ENCODE assay signal across 9 mouse cellular contexts in the genomic region with DNA sequence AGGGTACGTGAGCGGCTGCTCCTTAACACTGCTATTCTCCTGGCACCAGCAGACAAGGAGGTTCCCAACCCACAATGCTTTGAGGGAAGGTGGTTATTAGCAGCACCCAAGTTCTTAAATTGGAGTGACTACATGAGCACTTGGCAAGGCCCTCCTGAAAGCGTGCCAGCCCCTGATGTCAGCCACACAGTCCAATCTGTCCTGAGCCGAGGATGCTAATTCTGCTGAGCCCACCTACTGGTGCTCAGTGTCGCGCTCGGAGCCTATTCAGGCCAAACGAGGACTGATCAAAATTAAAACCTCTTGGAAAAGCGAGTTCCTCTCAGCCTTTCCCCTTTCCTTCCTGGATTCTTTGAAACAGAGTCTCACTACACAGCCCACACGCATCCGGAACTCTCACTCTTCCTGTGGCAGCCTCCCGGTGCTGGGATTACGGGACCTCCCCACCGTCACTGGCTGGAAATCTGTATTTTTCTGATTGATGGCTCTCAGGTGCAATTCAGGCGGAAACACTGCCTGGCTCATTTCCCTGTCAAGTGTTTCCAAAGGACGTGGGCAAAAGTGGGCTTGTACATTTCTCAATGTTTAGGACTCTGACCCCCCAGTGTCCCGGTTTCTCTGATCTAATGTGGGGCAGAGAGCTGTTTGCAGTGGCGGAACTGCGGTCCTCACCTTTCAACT. TPM values are rescaled to one million over a fixed set of nuclear protein-coding genes. Genes with fewer than 3 reads are reported as not detected.
A peak's percentile ranks its signal among the peaks of the same experiment; 100 is the strongest.
DNase-seq lines count a peak whose midpoint lies in the region; ATAC-seq and TF ChIP-seq lines count a peak whose summit lies in the region.
"Had no signal": no experiment of that assay in that cellular context is flagged by ENCODE, and none has a peak within 500 bp of the region (broad histone marks: within the 10 kb centered on the region; RNA-seq: fewer than 3 reads in every experiment).

No protein-coding gene starts in this region.

- H3K4me2 ChIP-seq in hindbrain, postnatal 0 days (ENCODE audit: low read depth, low read length): no peak overlapping the region
- no peak overlapping the region for H3K4me2 ChIP-seq in hindbrain, embryonic 13.5 days

- 0 out of 2 replicates have a peak, but pooled peaks have one; percentile 44 for ATAC-seq in hindbrain, postnatal 0 days
- no peak for ATAC-seq in hindbrain, embryonic 13.5 days (ENCODE audit: low FRiP score)

- WGBS in hindbrain, postnatal 0 days: 68% methylated on average over 19 of the region's 19 CpGs
- 86% methylated on average over 19 of the region's 19 CpGs for WGBS in hindbrain, embryonic 13.5 days

- H3K9ac ChIP-seq in hindbrain, postnatal 0 days (replicated peaks; ENCODE audit: low read length): no peak overlapping the region
- no peak overlapping the region for H3K9ac ChIP-seq in hindbrain, embryonic 13.5 days

- TF ChIP-seq CTCF in hindbrain, postnatal 0 days (IDR thresholded peaks at IDR 0.05; ENCODE audit: low read depth): no peak

- peaks cover 30% of the 10 kb centered on the region for H3K36me3 ChIP-seq in hindbrain, postnatal 0 days (ENCODE audit: insufficient read depth, low read length)
- H3K36me3 ChIP-seq in hindbrain, embryonic 13.5 days: peaks cover 71% of the 10 kb centered on the region

- DNase-seq in hindbrain, postnatal 0 days (ENCODE audit: low spot score): peak; percentile 61
- DNase-seq in cerebellum, adult 9-10 months: peak; percentile 98
- peak; percentile 86 for DNase-seq in heart, adult 8-10 months (ENCODE audit: low spot score)
- peak; percentile 60 to 71 for DNase-seq in kidney, postnatal 36 days
- peak; percentile 59 to 68 for DNase-seq in lung, adult 18-20 months
- DNase-seq in thymus, postnatal 36 days: no peak
- DNase-seq in yolk sac, embryonic 10.5 days (ENCODE audit: low spot score): no peak

- H3K4me1 ChIP-seq in hindbrain, postnatal 0 days (ENCODE audit: insufficient read depth, low read length): no peaks in the 10 kb centered on the region
- H3K4me1 ChIP-seq in hindbrain, embryonic 13.5 days (replicated peaks): peaks cover 10% of the 10 kb centered on the region; the same call in 1 of the 2 replicates

- no peaks in the 10 kb centered on the region for H3K9me3 ChIP-seq in hindbrain, postnatal 0 days (ENCODE audit: low read length)
- no peaks in the 10 kb centered on the region for H3K9me3 ChIP-seq in hindbrain, embryonic 13.5 days

- H3K4me3 ChIP-seq in hindbrain, postnatal 0 days (ENCODE audit: low read length): no peak overlapping the region
- H3K4me3 ChIP-seq in hindbrain, embryonic 13.5 days: no peak overlapping the region

- no peaks in the 10 kb centered on the region for H3K27me3 ChIP-seq in hindbrain, postnatal 0 days (ENCODE audit: insufficient read depth, low read length)
- H3K27me3 ChIP-seq in hindbrain, embryonic 13.5 days: no peaks in the 10 kb centered on the region

- H3K27ac ChIP-seq in hindbrain, postnatal 0 days: no peak overlapping the region
- H3K27ac ChIP-seq in hindbrain, embryonic 13.5 days: no peak overlapping the region

RNA-seq across cellular contexts. Expression of gene Stx4a, which starts 9.7 kb away (rescaled TPM):
- 4.0 and 9.6 TPM in 2 replicates for total RNA-seq in hindbrain, postnatal 0 days (2014; rRNA removed)
- polyA plus RNA-seq in hindbrain, postnatal 0 days (2015; fragmentation: Nextera tagmentation; extraction: Ambion mirVana): 28.4 and 31.8 TPM in 2 replicates
- polyA plus RNA-seq in hindbrain, embryonic 13.5 days (2015; fragmentation: Nextera tagmentation; extraction: Ambion mirVana): 22.2 and 24.3 TPM in 2 replicates
- 10 to 100 TPM; 61.9 to 68.0 (median 66.0) TPM for total RNA-seq in heart, adult 8-10 months (2022)

RNA-seq across cellular contexts. Expression of gene Stx1b, which starts 10.0 kb away (rescaled TPM):
- total RNA-seq in hindbrain, postnatal 0 days (2014; rRNA removed): 69.7 and 72.7 TPM in 2 replicates
- 66.6 and 76.3 TPM in 2 replicates for polyA plus RNA-seq in hindbrain, postnatal 0 days (2015; fragmentation: Nextera tagmentation; extraction: Ambion mirVana)
- 38.7 and 40.9 TPM in 2 replicates for polyA plus RNA-seq in hindbrain, embryonic 13.5 days (2015; fragmentation: Nextera tagmentation; extraction: Ambion mirVana)
- under 1 TPM; 0.27 to 0.66 (median 0.51) TPM for total RNA-seq in heart, adult 8-10 months (2022)

RNA-seq across cellular contexts. Expression of gene Hsd3b7, which starts 14.0 kb away (rescaled TPM):
- 11.0 and 12.1 TPM in 2 replicates for total RNA-seq in hindbrain, postnatal 0 days (2014; rRNA removed)
- 10.3 and 11.3 TPM in 2 replicates for polyA plus RNA-seq in hindbrain, postnatal 0 days (2015; fragmentation: Nextera tagmentation; extraction: Ambion mirVana)
- polyA plus RNA-seq in hindbrain, embryonic 13.5 days (2015; fragmentation: Nextera tagmentation; extraction: Ambion mirVana): 9.6 TPM in 2 replicates
- 10 to 100 TPM; 11.8 to 14.5 (median 12.7) TPM for total RNA-seq in heart, adult 8-10 months (2022)

RNA-seq across cellular contexts. Expression of gene Gm49388, which starts 29.0 kb away (rescaled TPM):
- 0.05 and 2.9 TPM in 2 replicates for total RNA-seq in hindbrain, postnatal 0 days (2014; rRNA removed)
- polyA plus RNA-seq in hindbrain, postnatal 0 days (2015; fragmentation: Nextera tagmentation; extraction: Ambion mirVana): not detected in 2 replicates
- not detected in 2 replicates for polyA plus RNA-seq in hindbrain, embryonic 13.5 days (2015; fragmentation: Nextera tagmentation; extraction: Ambion mirVana)
- 1 to 10 TPM; 1.9 to 3.3 (median 2.7) TPM for total RNA-seq in heart, adult 8-10 months (2022)
- polyA plus RNA-seq: embryonic facial prominence, embryonic 11.5 days had no signal

RNA-seq across cellular contexts. Expression of gene Setd1a, which starts 37.9 kb away (rescaled TPM):
- total RNA-seq in hindbrain, postnatal 0 days (2014; rRNA removed): 17.8 and 18.2 TPM in 2 replicates
- 10.5 and 16.0 TPM in 2 replicates for polyA plus RNA-seq in hindbrain, postnatal 0 days (2015; fragmentation: Nextera tagmentation; extraction: Ambion mirVana)
- 17.8 and 20.9 TPM in 2 replicates for polyA plus RNA-seq in hindbrain, embryonic 13.5 days (2015; fragmentation: Nextera tagmentation; extraction: Ambion mirVana)
- total RNA-seq in heart, adult 8-10 months (2022): 10 to 100 TPM; 15.4 to 23.1 (median 17.9) TPM

Comparison
In these comparisons a context has a peak if more than half of its experiments do, and no peak if none do; other contexts are left out.
1. DNase-seq: peak in hindbrain, postnatal 0 days (single experiment), cerebellum, adult 9-10 months (single experiment), heart, adult 8-10 months (single experiment), kidney, postnatal 36 days (2 of 2) and lung, adult 18-20 months (2 of 2); none in thymus, postnatal 36 days (0 of 2) and yolk sac, embryonic 10.5 days (single experiment).
2. RNA of gene Stx1b, which starts 10.0 kb away (total RNA-seq): 69.7 to 72.7 TPM in hindbrain, postnatal 0 days; 0.27 to 0.66 TPM in heart, adult 8-10 months; every median in the first group is over 10 times any median in the second.